Mouse (Mus musculus) left cerebral cortex, postnatal 14 days (tissue): ENCODE measurements around the gene Kif27. TPM values are rescaled to one million over a fixed set of nuclear protein-coding genes. Genes with fewer than 3 reads are reported as not detected.
"Not testable (repeated sequence)": the region's sequence is repeated elsewhere in the genome, so short reads cannot be mapped to it uniquely, and the experiment has no call there.

Experiments
- DNase-seq, 2 experiments: peaks; one replicate each; pipeline ENCODE4 v3.0.0; 2021 to 2022; ENCODE audit warnings: low spot score in 2 of 2, mixed read lengths in 1 of 2
- intact Hi-C: fragments of 180-260 bp; cut with DNase I; formaldehyde crosslinking; loops from one replicate; pipeline ENCODE4 v1.15.1; 2025
- long read RNA-seq, 2 experiments: library from polyadenylated mRNA; stranded (forward); transcript quantifications; one replicate each; pipeline ENCODE4 v2.0.0; 2021
- total RNA-seq, 2 experiments: library from RNA; stranded (reverse); gene quantifications; 2 replicates each; pipeline ENCODE4 v1.2.3; 2021

Gene Kif27
- total RNA-seq = 1 to 10 TPM; 2.6 to 3.3 TPM
- long read RNA-seq, experiment 1, partial matches to known transcripts = 1 of 2 reads
- long read RNA-seq, experiment 1, other reads (novel, unspliced or antisense) = 1 of 2 reads
- long read RNA-seq, experiment 2, partial matches to known transcripts = 1 of 2 reads
- long read RNA-seq, experiment 2, other reads (novel, unspliced or antisense) = 1 of 2 reads

DNA sequence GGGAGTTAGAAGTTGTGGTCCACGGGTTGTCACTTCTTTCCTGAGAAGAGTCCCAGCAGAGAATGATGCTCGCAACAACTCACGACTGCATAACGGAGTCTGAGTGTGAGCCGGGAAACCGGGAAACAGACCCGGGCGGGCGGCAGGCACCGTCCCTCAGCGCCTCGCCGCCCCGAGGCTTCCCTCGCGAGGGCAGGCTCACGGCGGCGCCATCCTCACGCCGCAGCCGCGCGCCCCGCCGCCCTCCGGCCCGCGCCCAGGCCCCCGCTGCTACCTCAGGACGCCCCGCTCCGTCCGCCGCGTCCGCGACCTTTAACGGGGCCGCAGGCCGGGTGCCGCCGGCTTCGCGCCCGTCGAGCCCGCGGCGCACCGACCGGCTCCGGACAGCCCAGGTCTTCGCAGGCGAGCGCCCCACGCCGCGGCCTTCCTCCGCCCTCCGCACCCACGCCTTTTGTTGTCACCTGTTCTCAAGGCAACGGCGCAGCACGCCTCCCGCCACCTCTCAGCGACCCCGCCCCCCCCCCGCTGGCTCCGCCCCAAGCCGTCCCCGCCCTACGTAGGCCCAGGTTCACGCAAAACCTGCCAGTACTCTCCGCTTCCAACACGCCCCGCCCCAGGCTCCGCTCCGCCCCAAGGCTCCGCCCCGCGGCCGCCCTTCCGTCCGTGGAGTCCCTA, at the start of gene Kif27:
TSS of gene Kif27 (minus strand) at position 494 of the 675 bp plus-strand sequence.
- DNase-seq = peak; percentile 28 to 57
- intact Hi-C loops = no loop called here

DNA sequence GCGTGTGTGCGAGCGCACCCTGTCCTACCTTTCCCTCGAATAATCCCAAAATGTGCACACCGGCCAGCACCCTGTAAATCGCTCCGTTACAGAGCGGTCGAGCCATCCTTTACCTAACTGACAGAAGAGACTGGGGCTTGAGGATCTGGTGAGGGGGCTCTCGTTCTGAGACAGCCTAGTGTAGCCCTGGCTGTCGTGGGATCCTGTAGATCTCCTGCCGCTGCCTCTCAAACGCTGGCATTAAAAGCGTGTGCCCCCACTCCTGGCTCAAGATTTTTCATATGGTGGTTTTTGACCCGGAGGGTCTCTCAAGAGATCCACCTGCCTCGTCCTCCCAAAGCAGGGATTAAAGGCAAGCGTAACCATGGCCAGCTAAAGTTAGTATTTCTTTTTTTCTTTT, 44.3 kb upstream of the Kif27 start, which contains the start of gene Hnrnpk:
TSS of gene Hnrnpk (minus strand) at position 101 of the 400 bp plus-strand sequence.
- intact Hi-C loops = loop anchor here (5.0 kb wide), 3 partner anchors 119 to 184 kb away; no protein-coding TSS in a partner anchor
- DNase-seq = not testable (repeated sequence)

DNA sequence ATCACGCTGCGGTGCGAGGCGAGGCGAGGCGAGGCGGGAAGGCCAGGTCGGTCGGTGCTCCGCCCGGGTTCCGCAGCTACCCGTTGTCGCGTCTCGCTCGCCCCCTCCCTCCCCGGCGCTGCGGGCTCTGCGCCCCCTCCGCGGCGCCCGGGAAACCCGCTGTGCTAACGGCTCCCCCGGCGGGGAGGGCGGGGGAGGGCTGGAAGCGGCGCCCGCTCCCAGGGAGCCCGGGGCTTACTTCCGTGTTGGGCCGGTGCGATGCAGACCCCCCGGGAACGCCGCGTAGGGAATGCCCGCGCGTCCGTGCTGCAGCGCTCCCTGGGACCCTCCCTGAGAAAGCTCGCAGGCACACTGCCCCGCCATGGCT, 43.8 kb upstream of the Kif27 start:
- intact Hi-C loops = loop anchor here (5.0 kb wide), 3 partner anchors 120 to 185 kb away; no protein-coding TSS in a partner anchor
- no peak for DNase-seq

DNA sequence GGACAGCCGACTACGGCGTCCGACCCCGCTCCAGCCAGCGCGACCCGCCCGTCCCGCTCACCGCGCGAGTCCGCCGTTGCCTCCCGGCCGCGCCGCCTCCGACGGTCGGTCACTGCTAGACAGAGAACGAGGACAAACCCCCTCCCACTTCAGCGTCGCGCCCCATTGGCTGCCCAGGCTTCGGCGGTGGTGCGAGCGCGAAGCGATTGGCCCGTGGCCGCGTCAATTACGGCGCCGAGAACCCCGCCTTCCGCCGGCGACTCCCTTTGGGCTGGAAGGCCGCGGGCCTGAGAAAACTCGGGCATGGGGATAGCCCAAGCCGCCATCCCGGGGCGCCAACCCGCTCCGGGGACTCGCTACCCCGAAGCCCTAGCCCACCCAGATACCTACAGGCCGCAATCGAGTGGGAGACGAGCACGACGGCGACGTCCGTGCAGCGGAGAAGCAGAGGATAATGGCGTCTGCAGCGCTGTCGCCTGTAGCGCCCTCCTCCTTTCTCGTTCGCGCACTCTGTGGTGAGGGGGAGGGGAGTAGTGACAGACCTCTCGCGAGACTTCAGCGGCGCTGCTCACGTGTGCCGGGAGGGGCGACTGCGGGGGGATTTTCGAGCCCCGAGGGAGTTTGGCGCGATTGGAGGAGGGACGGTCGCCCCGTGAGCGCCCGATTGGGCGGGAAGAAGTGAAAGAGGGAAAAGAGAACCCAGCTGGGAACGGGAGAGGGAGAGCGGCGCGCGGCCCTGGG, 43.3 kb upstream of the Kif27 start, which contains the start of gene Rmi1:
TSS of gene Rmi1 (plus strand) at position 246 of the 741 bp plus-strand sequence.
- intact Hi-C loops = loop anchor here (5.0 kb wide), 3 partner anchors 120 to 185 kb away; no protein-coding TSS in a partner anchor
- DNase-seq = peak; percentile 97

DNA sequence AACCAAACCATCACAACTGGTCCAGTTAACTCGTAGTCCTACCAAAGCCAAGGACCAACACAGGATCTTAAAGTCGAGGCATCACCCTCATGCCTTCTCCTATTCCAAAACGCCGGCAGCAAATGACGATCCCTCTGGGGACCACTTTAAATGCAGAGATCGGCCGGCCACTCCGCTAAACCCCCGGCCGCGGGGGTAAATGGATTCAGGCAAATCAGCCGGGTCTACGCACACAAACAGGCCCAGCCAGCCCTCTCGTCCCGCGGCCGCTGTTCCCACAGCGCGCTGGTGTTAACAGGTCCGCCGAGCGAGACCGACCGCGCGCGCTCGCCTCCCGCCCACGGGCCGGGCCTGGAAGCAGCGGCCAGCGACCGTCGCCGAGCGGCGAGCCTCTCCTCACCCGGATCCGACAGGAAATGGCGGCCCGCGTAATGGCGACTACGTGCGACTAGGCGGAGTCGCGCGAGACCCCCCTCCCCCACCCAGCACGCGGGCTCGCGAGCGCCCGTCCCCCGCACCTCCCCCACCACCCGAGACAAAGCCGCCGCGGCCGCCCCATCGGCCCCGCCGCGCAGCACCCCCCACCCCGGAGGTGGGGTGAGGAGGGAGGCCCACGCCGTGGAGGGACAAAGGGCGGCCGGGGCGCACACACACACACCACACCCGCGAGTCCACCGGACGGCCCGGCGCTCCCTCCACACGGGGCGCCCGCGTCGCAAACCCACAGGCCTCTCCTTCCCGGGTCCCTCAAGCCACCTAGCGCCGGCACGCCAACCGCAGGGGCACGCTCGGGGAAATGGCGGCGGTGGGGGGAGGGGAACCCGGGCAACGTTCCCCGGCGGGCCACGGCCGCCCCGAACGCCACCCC, 42.4 kb upstream of the Kif27 start:
- peak; percentile 73 to 74 for DNase-seq
- intact Hi-C loops = loop anchor here (5.0 kb wide), 3 partner anchors 121 to 186 kb away; no protein-coding TSS in a partner anchor

DNA sequence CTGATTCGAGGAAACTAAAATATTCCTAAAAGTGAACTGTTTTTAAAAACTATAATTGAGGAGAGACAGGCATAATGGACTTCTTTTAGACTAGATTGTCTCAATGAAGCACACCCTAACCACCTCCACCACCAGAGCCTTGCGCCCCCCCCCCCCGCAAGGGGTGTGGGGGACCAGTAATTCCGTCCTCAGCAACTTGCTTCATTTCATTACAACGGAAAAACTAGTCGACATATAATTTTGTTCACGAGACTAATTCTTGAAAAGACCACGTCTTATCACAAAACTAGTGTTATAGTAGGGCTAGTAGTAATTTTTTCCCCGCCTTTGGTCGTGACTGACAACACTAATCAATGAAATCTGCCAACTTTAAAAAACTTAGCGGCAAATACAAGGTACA, 41.7 kb upstream of the Kif27 start:
- intact Hi-C loops = loop anchor here (5.0 kb wide), 3 partner anchors 122 to 187 kb away; no protein-coding TSS in a partner anchor
- no peak for DNase-seq

DNA sequence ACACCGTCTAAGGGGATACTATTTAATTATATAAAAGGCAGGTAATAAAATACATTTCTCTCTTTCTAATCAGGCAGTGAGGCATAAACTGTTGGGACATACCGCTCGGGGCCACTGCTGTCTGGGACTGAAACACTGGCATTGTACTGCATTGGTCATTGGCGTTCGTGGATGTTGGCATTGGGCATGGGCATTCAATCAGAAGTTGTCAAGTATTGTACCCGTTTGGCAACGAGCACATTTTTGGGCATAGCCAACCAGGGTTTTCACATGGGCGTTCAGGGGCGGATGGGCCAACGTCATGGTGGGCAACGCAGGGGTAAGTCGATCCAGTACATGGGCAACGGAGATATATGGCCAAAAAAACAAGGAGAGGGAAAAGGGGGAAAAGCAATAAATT, 38.7 kb upstream of the Kif27 start:
- no peak for DNase-seq
- intact Hi-C loops = no loop called here

DNA sequence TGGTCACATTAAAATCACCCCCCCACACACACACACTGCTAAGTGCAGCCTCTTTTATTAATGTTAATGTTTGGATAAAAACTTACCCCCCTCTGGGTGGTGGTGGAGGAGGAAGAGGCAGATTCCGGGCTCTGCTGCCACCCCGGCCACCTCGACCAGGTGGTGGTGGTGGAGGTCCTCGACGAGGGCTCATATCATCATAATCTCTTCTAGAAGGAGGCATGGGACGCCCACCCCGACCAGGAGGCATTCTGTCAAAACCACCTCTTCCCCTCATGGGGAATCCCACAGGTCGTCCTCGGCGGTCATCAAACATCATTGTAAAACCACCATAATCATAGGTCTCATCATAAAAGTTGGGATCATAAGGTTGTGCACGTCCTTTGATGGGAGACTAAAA, 35.5 kb upstream of the Kif27 start:
- DNase-seq, intact Hi-C loops: not testable (repeated sequence)

DNA sequence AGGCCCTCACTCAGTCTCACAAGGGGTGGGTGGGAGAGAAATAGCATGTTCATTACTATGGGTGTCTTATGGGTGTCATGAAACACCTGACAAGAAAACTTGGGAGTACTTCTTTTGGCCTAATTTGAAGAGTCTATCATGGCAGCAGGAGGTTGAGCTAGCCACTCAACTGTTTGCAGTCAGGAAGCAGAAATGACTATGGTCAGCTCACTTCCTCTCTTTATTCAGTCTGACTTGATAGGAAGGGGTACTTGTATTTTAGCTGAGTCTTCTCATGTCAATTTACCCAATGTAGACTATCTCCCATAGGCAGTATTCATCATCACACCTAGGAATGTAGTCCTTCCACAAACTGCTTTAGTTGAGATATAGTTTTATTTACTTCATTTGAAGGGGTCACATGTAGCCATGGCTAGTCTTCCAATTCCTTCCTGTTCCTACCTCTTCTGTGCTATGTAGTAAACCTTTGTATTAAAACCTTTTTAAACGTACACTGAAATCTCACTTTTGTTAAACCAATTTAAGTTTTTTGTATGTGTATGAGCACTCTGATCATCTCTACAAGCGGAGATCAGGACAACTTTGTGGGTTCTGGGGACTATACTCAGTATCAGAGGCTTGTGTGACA, 30.5 kb upstream of the Kif27 start:
- intact Hi-C loops = loop anchor here (2.0 to 5.0 kb wide), 2 partner anchors 101 to 153 kb away; no protein-coding TSS in a partner anchor

DNA sequence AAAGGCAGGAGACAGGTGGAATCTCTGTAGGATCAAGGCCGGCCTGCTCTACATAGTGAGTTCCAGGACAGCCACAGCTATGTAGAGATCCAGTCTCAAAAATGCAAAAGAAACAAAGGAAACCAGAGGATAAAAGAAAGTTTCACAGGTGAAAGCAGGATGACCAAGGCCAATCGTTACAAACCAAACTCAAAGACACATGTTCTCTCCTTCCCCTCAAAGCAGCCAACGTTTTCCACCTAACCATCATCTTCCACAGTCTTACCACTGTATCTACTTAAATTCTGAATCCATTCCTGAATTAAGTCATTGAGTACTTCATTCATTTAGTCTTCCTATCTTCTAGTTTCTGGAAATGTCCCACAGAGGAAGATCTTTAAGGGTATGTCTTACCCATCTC, 29.5 kb upstream of the Kif27 start:
- intact Hi-C loops = loop anchor here (2.0 to 5.0 kb wide), 2 partner anchors 100 to 154 kb away; no protein-coding TSS in a partner anchor

More for the DNA sequence above, 30.5 kb upstream of the Kif27 start:
- DNase-seq = no peak

DNA sequence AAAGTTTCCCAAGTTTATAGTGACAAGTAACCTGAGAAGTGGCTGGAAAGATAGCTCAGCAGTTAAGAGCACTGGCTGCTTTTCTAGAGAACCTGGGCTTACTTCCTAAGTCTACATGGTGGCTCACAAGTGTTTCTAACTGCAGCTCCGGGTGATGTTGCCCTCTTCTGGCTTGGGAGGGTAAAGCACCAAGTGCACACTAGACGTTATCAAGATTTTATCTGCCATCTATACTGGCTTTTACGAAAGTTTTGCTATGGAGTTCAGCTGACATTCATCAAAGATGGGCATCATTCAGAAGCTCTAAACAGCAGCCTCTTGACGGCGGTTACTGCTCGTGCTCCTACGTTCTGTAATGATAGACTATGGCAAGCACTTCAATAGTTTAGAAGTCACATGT, 29.0 kb upstream of the Kif27 start:
- intact Hi-C loops = loop anchor here (2.0 to 5.0 kb wide), 2 partner anchors 99 to 154 kb away; no protein-coding TSS in a partner anchor
- peak; percentile 81 to 83 for DNase-seq

More for the DNA sequence above, 29.5 kb upstream of the Kif27 start:
- peak in 1 of 2 experiments; percentile 15 for DNase-seq

DNA sequence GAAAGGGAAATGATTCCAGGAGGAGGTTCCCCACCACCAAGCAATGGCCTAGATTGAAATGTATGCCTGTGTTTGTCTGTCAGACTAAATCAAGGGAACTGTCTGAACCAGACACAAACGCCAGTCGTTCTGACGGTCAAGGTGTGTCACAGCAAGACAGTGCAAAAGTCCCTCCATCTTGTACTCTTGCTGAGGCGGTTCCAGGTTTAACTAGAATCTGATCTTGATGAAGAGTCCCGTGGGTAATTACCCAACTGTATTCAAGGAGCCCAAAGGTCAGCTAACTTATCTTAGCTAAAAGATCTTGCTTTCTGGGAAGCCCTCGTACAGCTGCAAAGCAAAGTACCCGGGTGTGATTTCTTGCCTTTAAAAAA, 26.6 kb upstream of the Kif27 start:
- intact Hi-C loops = loop anchor here (2.0 to 5.0 kb wide), 2 partner anchors 157 to 227 kb away; no protein-coding TSS in a partner anchor
- no peak for DNase-seq

DNA sequence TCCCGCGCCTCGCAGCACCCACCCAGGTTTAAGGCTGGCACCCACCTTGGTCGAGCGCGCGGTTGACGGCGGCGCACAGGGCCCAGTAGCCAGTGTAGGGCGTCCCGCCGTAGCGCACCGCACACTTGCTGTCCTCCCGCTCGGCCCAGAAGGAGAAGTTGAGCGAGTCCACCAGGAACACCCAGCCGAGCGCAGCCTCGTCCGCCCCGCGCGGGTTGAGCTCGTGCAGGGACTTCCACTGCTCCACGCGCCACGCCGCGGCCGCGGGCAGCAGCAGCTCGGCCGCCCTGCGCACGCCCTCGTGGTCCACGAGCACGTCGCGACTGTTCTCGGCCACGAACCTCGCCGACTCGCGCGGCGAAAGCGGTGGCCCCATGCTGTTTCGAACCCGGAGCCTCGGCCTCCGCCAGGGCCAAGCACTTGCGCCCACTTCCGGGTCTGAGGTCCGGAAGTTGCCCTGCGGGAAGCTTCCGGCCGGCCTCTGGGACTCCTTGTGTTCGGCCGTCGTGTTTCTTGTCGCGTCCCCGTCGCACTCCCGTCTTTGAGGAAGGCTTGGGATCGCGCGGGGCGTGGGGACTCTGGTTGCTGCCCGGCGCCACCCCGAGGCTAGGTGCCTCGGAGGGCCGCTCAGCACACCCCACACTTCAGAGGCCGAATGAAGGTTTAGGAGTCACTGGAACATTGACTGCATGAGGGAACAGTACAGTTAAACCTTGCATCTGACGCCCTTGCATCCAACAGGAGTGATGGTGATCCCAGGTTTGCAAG, 26.0 kb upstream of the Kif27 start, which contains the start of gene 2210016F16Rik:
TSS of gene 2210016F16Rik (minus strand) at position 447 of the 768 bp plus-strand sequence.
- peak; percentile 40 to 50 for DNase-seq
- intact Hi-C loops = loop anchor here (2.0 to 5.0 kb wide), 2 partner anchors 157 to 226 kb away; no protein-coding TSS in a partner anchor

DNA sequence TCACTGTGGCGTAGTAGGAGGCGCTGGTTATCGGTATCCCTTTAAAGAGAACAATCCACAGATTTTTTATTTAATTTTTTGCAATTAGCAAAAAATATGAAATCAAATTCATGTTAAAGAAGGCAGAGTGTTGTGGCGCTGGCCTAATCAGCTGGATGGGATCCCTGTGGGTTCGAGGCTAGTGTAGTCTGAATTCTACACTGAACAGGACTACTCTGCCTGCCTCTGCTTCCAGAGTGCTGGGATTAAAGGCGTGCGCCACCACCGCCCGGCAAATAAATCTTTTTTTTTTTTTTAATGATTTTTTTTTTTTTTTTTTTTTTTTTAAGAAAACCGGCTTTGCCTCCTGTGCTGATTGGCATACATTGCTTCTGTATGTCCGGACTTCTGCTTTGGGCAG, 25.4 kb upstream of the Kif27 start:
- intact Hi-C loops = loop anchor here (2.0 kb wide), 1 partner anchor 226 kb away; no protein-coding TSS in a partner anchor
- DNase-seq = no peak

DNA sequence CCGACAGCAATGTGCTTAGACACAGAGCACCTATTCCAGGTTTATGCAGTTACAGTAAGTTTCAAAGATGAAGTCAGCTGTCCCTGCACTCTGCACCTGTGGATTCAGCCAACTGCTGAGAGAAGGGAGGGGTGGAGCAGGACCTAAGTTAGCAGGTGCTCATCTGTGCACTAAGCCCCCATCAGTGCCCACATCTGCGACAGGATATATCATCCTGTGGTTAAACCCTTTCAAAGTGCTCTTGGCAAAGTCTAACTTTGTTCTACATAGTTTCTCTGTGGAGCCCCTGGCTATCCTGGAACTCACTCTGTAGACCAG, 14.2 kb upstream of the Kif27 start:
- intact Hi-C loops = no loop called here
- no peak for DNase-seq

DNA sequence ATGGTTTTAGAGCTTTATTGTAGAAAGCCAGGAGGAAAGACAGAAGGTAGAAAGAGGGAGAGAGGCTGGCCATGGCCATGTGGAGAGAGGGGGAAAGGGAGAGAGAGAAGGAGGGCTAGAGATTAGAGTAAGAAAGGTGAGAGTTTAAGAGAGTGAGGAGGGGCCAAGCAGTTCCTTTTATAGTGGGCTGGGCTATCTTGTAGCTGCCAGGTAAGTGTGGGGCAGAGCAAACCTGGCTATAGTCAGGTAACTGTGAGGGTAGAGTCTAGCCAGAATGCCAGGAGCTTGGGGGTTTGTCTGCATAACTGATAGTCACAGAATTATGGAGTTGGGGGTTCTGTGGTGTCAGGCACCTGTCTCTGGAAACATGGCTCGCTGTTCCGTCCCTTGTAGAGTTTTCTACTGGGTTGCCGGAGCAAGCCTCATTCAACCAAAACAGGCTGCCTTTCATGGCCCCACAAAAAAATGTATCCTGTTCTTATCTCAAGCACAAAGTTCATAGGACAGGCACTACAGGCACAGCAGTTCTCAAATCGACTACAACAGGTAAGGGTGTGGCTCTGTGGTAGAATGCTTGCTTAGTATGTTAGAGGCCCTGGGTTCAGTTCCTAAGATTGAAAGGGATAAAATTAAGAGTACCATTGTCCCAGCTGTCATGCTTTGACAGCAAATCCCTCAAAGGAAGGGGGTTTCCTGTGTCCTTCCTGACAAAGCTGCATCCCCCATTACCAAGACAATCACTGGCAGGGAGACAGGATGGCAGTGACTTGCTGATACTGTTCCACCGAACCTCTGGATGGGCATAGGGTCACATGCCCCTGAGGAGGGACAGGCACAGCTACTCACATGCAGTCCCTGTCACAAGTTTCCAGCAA, 13.6 kb upstream of the Kif27 start:
- no peak for DNase-seq
- intact Hi-C loops = no loop called here

DNA sequence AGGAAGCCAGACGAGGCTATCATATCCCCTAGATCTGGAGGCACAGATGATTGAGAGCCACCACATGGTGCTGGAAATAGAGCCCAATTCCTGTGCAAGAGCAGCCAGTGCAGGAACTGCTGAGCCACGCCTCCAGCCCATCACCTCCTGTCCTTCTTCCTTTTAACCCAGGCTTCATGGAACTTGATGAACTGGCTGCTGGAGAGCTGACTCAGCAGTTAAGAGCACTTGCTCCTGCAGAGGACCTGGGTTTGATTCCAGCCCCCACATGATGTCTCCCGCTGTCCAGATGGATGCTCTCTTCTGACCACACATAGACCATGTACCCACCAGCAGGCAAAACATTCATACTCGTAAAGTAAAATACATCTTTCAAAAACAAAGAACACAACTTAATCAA, 9.9 kb upstream of the Kif27 start:
- intact Hi-C loops = no loop called here
- no peak for DNase-seq
